Mouse (Mus musculus) embryonic fibroblast, embryonic 13.5 days (primary cell): ENCODE measurements at regions not wholly inside any gene's neighbourhood (a gene's known extent, or its start where the extent isn't known, plus 50 kb on each side); places are given as distances from the start of the nearest gene placed in this dataset.

Experiments
- H3K27ac ChIP-seq: 2 replicates; pipeline ENCODE4 v1.5.1; 2012; ENCODE audit warnings: low read length, control low read depth, inconsistent platforms; ENCODE audit not compliant: insufficient read depth
- H3K4me1 ChIP-seq: 2 replicates; pipeline ENCODE4 v1.6.1; 2011; ENCODE audit warnings: low read length; ENCODE audit not compliant: control insufficient read depth, insufficient read depth
- H3K4me3 ChIP-seq: 2 replicates; pipeline ENCODE4 v1.5.1; 2011; ENCODE audit warnings: mild to moderate bottlenecking, control low read depth, low read length; ENCODE audit not compliant: insufficient read depth
- CTCF ChIP-seq: IDR thresholded peaks from 2 replicates; pipeline ENCODE4 v1.5.1; 2011; ENCODE audit warnings: mild to moderate bottlenecking, control low read depth, low read length, moderate library complexity, borderline replicate concordance; ENCODE audit not compliant: insufficient read depth
- POLR2A ChIP-seq: IDR thresholded peaks from 2 replicates; pipeline ENCODE4 v1.6.1; 2011; ENCODE audit warnings: low read depth, mild to moderate bottlenecking, control low read depth, low read length, moderate library complexity

- Histone ChIP-seq H3K27ac (no peak overlapping the region), H3K4me3 (no peak overlapping the region)
Observed at GRCm38 (mm10) chr9:26638586-26638985, 94.9 kb upstream of the B3gat1 start.

GRCm38 (mm10) chr9:26642302-26642701 lies 91.2 kb upstream of the B3gat1 start:
- H3K4me1 ChIP-seq: no peaks in the 10 kb centered on the region
- TF ChIP-seq CTCF: no peak
- TF ChIP-seq POLR2A: no peak
- no peak overlapping the region for H3K27ac ChIP-seq
- no peak overlapping the region for H3K4me3 ChIP-seq

More at GRCm38 (mm10) chr9:26638586-26638985, 94.9 kb upstream of the B3gat1 start:
- TF ChIP-seq CTCF (no peak), POLR2A (no peak)
- no peaks in the 10 kb centered on the region for H3K4me1 ChIP-seq

- Histone ChIP-seq H3K4me3 (no peak overlapping the region), H3K27ac (no peak overlapping the region)
- TF ChIP-seq CTCF (no peak), POLR2A (no peak)
Observed at GRCm38 (mm10) chr9:26642831-26643230, 90.7 kb upstream of the B3gat1 start.

GRCm38 (mm10) chr9:26649506-26649905 lies 84.0 kb upstream of the B3gat1 start:
- no peak overlapping the region for H3K27ac ChIP-seq
- H3K4me3 ChIP-seq: no peak overlapping the region
- H3K4me1 ChIP-seq: no peaks in the 10 kb centered on the region
- no peak for TF ChIP-seq POLR2A
- TF ChIP-seq CTCF: no peak

More at GRCm38 (mm10) chr9:26642831-26643230, 90.7 kb upstream of the B3gat1 start:
- H3K4me1 ChIP-seq: no peaks in the 10 kb centered on the region

- no peak overlapping the region for H3K4me3 ChIP-seq
- H3K27ac ChIP-seq: no peak overlapping the region
- TF ChIP-seq CTCF (no peak), POLR2A (no peak)
- H3K4me1 ChIP-seq: no peaks in the 10 kb centered on the region
Observed at GRCm38 (mm10) chr9:26652920-26653319, 80.6 kb upstream of the B3gat1 start.

GRCm38 (mm10) chr9:26659366-26659765 lies 74.2 kb upstream of the B3gat1 start:
- Histone ChIP-seq H3K4me3 (no peak overlapping the region), H3K27ac (no peak overlapping the region), H3K4me1 (no peaks in the 10 kb centered on the region)
- no peak for TF ChIP-seq CTCF
- TF ChIP-seq POLR2A: no peak

- Histone ChIP-seq H3K4me3 (no peak overlapping the region), H3K27ac (no peak overlapping the region), H3K4me1 (no peaks in the 10 kb centered on the region)
- TF ChIP-seq POLR2A: no peak
- TF ChIP-seq CTCF: no peak
Observed at GRCm38 (mm10) chr9:26663544-26663943, 70.0 kb upstream of the B3gat1 start.

GRCm38 (mm10) chr9:26667835-26668234 lies 65.7 kb upstream of the B3gat1 start:
- no peak overlapping the region for H3K27ac ChIP-seq
- TF ChIP-seq CTCF (no peak), POLR2A (no peak)
- no peaks in the 10 kb centered on the region for H3K4me1 ChIP-seq
- H3K4me3 ChIP-seq: no peak overlapping the region

GRCm38 (mm10) chr9:26674059-26674757 lies 59.3 kb upstream of the B3gat1 start:
- Histone ChIP-seq H3K4me1 (no peaks in the 10 kb centered on the region), H3K4me3 (no peak overlapping the region), H3K27ac (no peak overlapping the region)
- TF ChIP-seq CTCF: no peak
- no peak for TF ChIP-seq POLR2A

GRCm38 (mm10) chr9:26678288-26678687 lies 55.2 kb upstream of the B3gat1 start:
- Histone ChIP-seq H3K4me3 (no peak overlapping the region), H3K4me1 (no peaks in the 10 kb centered on the region), H3K27ac (no peak overlapping the region)
- no peak for TF ChIP-seq CTCF
- TF ChIP-seq POLR2A: no peak

GRCm38 (mm10) chr9:26681516-26681915 lies 52.0 kb upstream of the B3gat1 start:
- Histone ChIP-seq H3K27ac (no peak overlapping the region), H3K4me1 (no peaks in the 10 kb centered on the region), H3K4me3 (no peak overlapping the region)
- no peak for TF ChIP-seq CTCF
- TF ChIP-seq POLR2A: no peak
